Mouse (Mus musculus) cortical plate, adult 2 months (tissue): ENCODE data around the gene Zc3h12c. TPM values are rescaled to one million over a fixed set of nuclear protein-coding genes. Genes with fewer than 3 reads are reported as not detected.

Source experiments
- H3K27ac ChIP-seq: fragments of 200-500 bp; 2 replicates; pipeline ENCODE4 v1.5.1; 2012; ENCODE audit warnings: low read length, control low read depth, inconsistent platforms; ENCODE audit not compliant: insufficient read depth
- H3K4me1 ChIP-seq: fragments of 200-500 bp; 2 replicates; pipeline ENCODE4 v1.6.1; 2011; ENCODE audit warnings: low read length; ENCODE audit not compliant: control insufficient read depth, insufficient read depth
- H3K4me3 ChIP-seq: fragments of 200-500 bp; 2 replicates; pipeline ENCODE4 v1.5.1; 2011; ENCODE audit warnings: mild to moderate bottlenecking, low read length, control low read depth; ENCODE audit not compliant: insufficient read depth
- CTCF ChIP-seq: fragments of 200-500 bp; IDR thresholded peaks from 2 replicates; pipeline ENCODE4 v1.5.1; 2011; ENCODE audit warnings: mild to moderate bottlenecking, control low read depth, low read length; ENCODE audit not compliant: insufficient read depth; ENCODE audit errors: extremely low read depth
- POLR2A ChIP-seq: fragments of 200-500 bp; IDR thresholded peaks from 2 replicates; pipeline ENCODE4 v1.6.1; 2011; ENCODE audit warnings: mild to moderate bottlenecking, low read length, control low read depth; ENCODE audit not compliant: insufficient read depth; ENCODE audit errors: extremely low read depth
- polyA plus RNA-seq: library from polyadenylated mRNA; depleted of rRNA; stranded (reverse); fragments of >200 nt; gene quantifications from 2 replicates; pipeline ENCODE4 v1.2.3, GENCODE M21; 2012

The Zc3h12c gene
- polyA plus RNA-seq, 1 experiment = 4.7 TPM

GRCm38 (mm10) chr9:52107161-52107560 is 61.2 kb downstream of the Zc3h12c start:
- no peaks in the 10 kb centered on the region; the same call in 1 of the 2 replicates for H3K4me1 ChIP-seq
- H3K27ac ChIP-seq = no peak overlapping the region
- TF ChIP-seq POLR2A (no peak), CTCF (no peak)
- no peak overlapping the region for H3K4me3 ChIP-seq

- H3K27ac ChIP-seq = no peak overlapping the region
- H3K4me3 ChIP-seq = no peak overlapping the region
- H3K4me1 ChIP-seq = no peaks in the 10 kb centered on the region; the same call in 1 of the 2 replicates
- TF ChIP-seq CTCF (no peak), POLR2A (no peak)
These were observed 62.9 kb downstream of the Zc3h12c start for GRCm38 (mm10) chr9:52105423-52105822.

GRCm38 (mm10) chr9:52104225-52104615 is 64.2 kb downstream of the Zc3h12c start:
- H3K4me3 ChIP-seq = no peak overlapping the region
- no peak for TF ChIP-seq POLR2A
- no peak for TF ChIP-seq CTCF
- H3K4me1 ChIP-seq = no peaks in the 10 kb centered on the region; the same call in 1 of the 2 replicates
- no peak overlapping the region for H3K27ac ChIP-seq

- Histone ChIP-seq H3K4me1 (no peaks in the 10 kb centered on the region; the same call in 1 of the 2 replicates), H3K27ac (no peak overlapping the region), H3K4me3 (no peak overlapping the region)
- no peak for TF ChIP-seq CTCF
- no peak for TF ChIP-seq POLR2A
These were observed 64.7 kb downstream of the Zc3h12c start for GRCm38 (mm10) chr9:52103448-52104224.

- no peaks in the 10 kb centered on the region; the same call in 1 of the 2 replicates for H3K4me1 ChIP-seq
- H3K4me3 ChIP-seq = no peak overlapping the region
- TF ChIP-seq POLR2A (no peak), CTCF (no peak)
- H3K27ac ChIP-seq = no peak overlapping the region
These were observed 66.1 kb downstream of the Zc3h12c start for GRCm38 (mm10) chr9:52102060-52102844.

- H3K4me3 ChIP-seq = no peak overlapping the region
- no peak overlapping the region for H3K27ac ChIP-seq
- no peaks in the 10 kb centered on the region; the same call in 1 of the 2 replicates for H3K4me1 ChIP-seq
- no peak for TF ChIP-seq POLR2A
- no peak for TF ChIP-seq CTCF
These were observed 67.9 kb downstream of the Zc3h12c start for GRCm38 (mm10) chr9:52100426-52100825.

GRCm38 (mm10) chr9:52098600-52098999 is 69.8 kb downstream of the Zc3h12c start:
- H3K4me1 ChIP-seq = no peaks in the 10 kb centered on the region
- TF ChIP-seq CTCF (peak; percentile 96), POLR2A (no peak)

GRCm38 (mm10) chr9:52097386-52097785 is 71.0 kb downstream of the Zc3h12c start:
- Histone ChIP-seq H3K4me3 (no peak overlapping the region), H3K4me1 (no peaks in the 10 kb centered on the region), H3K27ac (no peak overlapping the region)
- TF ChIP-seq CTCF = no peak

More at GRCm38 (mm10) chr9:52098600-52098999, 69.8 kb downstream of the Zc3h12c start:
- H3K27ac ChIP-seq = no peak overlapping the region
- no peak overlapping the region for H3K4me3 ChIP-seq

- Histone ChIP-seq H3K4me1 (no peaks in the 10 kb centered on the region), H3K4me3 (no peak overlapping the region), H3K27ac (no peak overlapping the region)
- TF ChIP-seq CTCF (no peak), POLR2A (no peak)
These were observed 72.7 kb downstream of the Zc3h12c start for GRCm38 (mm10) chr9:52095666-52096065.

GRCm38 (mm10) chr9:52094471-52094980 is 73.8 kb downstream of the Zc3h12c start:
- Histone ChIP-seq H3K4me3 (no peak overlapping the region), H3K4me1 (no peaks in the 10 kb centered on the region), H3K27ac (no peak overlapping the region)
- TF ChIP-seq POLR2A (no peak), CTCF (no peak)

- Histone ChIP-seq H3K4me1 (no peaks in the 10 kb centered on the region), H3K4me3 (no peak overlapping the region), H3K27ac (no peak overlapping the region)
- no peak for TF ChIP-seq CTCF
- TF ChIP-seq POLR2A = no peak
These were observed 74.4 kb downstream of the Zc3h12c start for GRCm38 (mm10) chr9:52094016-52094415.
